Mouse (Mus musculus) hindbrain, embryonic 14.5 days (tissue): ENCODE results near the gene Msi2. TPM values are rescaled to one million over a fixed set of nuclear protein-coding genes. Genes with fewer than 3 reads are reported as not detected.

Source experiments
- ATAC-seq: fragments of 200-750 bp; cut with Nextera tagmentation; 2 replicates; pipeline ENCODE4 v1.8.0; 2017; ENCODE audit warnings: moderate number of reproducible peaks, mild to moderate bottlenecking, moderate TSS enrichment, moderate library complexity; ENCODE audit not compliant: low FRiP score
- DNase-seq: peaks from one replicate; pipeline ENCODE4 v3.0.0-alpha.2; 2015; ENCODE audit warnings: low spot score
- H3K27ac ChIP-seq: fragments of 300-500 bp; sonication (generic); 2 replicates; pipeline ENCODE4 v1.5.1; 2014; ENCODE audit warnings: mild to moderate bottlenecking, moderate library complexity
- H3K27me3 ChIP-seq: fragments of 300-500 bp; sonication (generic); 2 replicates; pipeline ENCODE4 v1.6.1; 2014; ENCODE audit warnings: mild to moderate bottlenecking, low read length, mixed read lengths; ENCODE audit not compliant: control insufficient read depth, insufficient read depth
- H3K36me3 ChIP-seq: fragments of 300-500 bp; sonication (generic); replicated peaks from 2 replicates; pipeline ENCODE4 v1.6.1; 2014; ENCODE audit not compliant: control insufficient read depth, insufficient read depth
- H3K4me1 ChIP-seq: fragments of 300-500 bp; sonication (generic); replicated peaks from 2 replicates; pipeline ENCODE4 v1.6.1; 2014; ENCODE audit warnings: antibody characterized with exemption, low read length, mixed read lengths; ENCODE audit not compliant: control insufficient read depth, insufficient read depth
- H3K4me2 ChIP-seq: fragments of 300-500 bp; sonication (generic); replicated peaks from 2 replicates; pipeline ENCODE4 v1.6.1; 2014; ENCODE audit warnings: mild to moderate bottlenecking, moderate library complexity
- H3K4me3 ChIP-seq: fragments of 300-500 bp; sonication (generic); replicated peaks from 2 replicates; pipeline ENCODE4 v1.5.1; 2014; ENCODE audit warnings: mild to moderate bottlenecking, low read length
- H3K9ac ChIP-seq: fragments of 300-500 bp; sonication (generic); 2 replicates; pipeline ENCODE4 v1.6.1; 2014
- H3K9me3 ChIP-seq: fragments of 300-500 bp; sonication (generic); 2 replicates; pipeline ENCODE4 v1.6.1; 2016; ENCODE audit warnings: low read length; ENCODE audit not compliant: control insufficient read depth
- WGBS: fragments of 180-500 bp; shearing (Covaris S2); extraction: QIAGEN DNeasy Blood & Tissue Kit; methylation state at CpG from one replicate; pipeline ENCODE4 v1.1.7; 2014; 5-methylcytosine and 5-hydroxymethylcytosine counted together
- polyA plus RNA-seq: library from polyadenylated mRNA; unstranded; fragments of >200 nt; fragmentation: Nextera tagmentation; extraction: Ambion mirVana; gene quantifications from 2 replicates; pipeline ENCODE4 v1.2.1, GENCODE M21; 2014

Msi2 gene
- polyA plus RNA-seq, 1 experiment from 2014 or later: 26.5 TPM

- no peaks in the 10 kb centered on the region for H3K9me3 ChIP-seq
- no peak overlapping the region for H3K4me3 ChIP-seq
- ATAC-seq (peak; percentile 66; the same call in 1 of the 2 replicates), DNase-seq (no peak)
- H3K9ac ChIP-seq: no peak overlapping the region
- 15% methylated on average over 6 of the region's 6 CpGs for WGBS
- H3K27ac ChIP-seq: peak overlapping the region; percentile 74; the same call in 1 of the 2 replicates
- no peaks in the 10 kb centered on the region for H3K27me3 ChIP-seq
- H3K36me3 ChIP-seq: peaks cover 42% of the 10 kb centered on the region
- peaks cover 62% of the 10 kb centered on the region for H3K4me1 ChIP-seq
- H3K4me2 ChIP-seq: no peak overlapping the region; the same call in 1 of the 2 replicates
Measured at GRCm38 (mm10) chr11:88701976-88702659, 16.2 kb downstream of the Msi2 start.

- Histone ChIP-seq H3K9me3 (no peaks in the 10 kb centered on the region), H3K27me3 (no peaks in the 10 kb centered on the region), H3K4me2 (no peak overlapping the region), H3K4me3 (no peak overlapping the region), H3K9ac (no peak overlapping the region), H3K4me1 (peaks cover 63% of the 10 kb centered on the region), H3K36me3 (peaks cover 36% of the 10 kb centered on the region), H3K27ac (peak overlapping the region; percentile 66)
- no peak for ATAC-seq
- WGBS: 85% methylated on average over 6 of the region's 6 CpGs
- no peak for DNase-seq
Measured at GRCm38 (mm10) chr11:88701020-88701419, 17.3 kb downstream of the Msi2 start.

- Histone ChIP-seq H3K4me2 (no peak overlapping the region), H3K4me3 (no peak overlapping the region), H3K4me1 (peaks cover 61% of the 10 kb centered on the region), H3K9ac (0 out of 2 replicates have a peak overlapping the region, but pooled peaks have one; percentile 7), H3K27ac (peak overlapping the region; percentile 66), H3K27me3 (no peaks in the 10 kb centered on the region), H3K9me3 (no peaks in the 10 kb centered on the region), H3K36me3 (peaks cover 33% of the 10 kb centered on the region)
- ATAC-seq: no peak
- 49% methylated on average over 15 of the region's 15 CpGs for WGBS
- no peak for DNase-seq
Measured at GRCm38 (mm10) chr11:88700202-88700711, 18.1 kb downstream of the Msi2 start.

GRCm38 (mm10) chr11:88693905-88694893 lies 24.1 kb downstream of the Msi2 start:
- Histone ChIP-seq H3K4me1 (peaks cover 71% of the 10 kb centered on the region), H3K27me3 (no peaks in the 10 kb centered on the region), H3K4me2 (no peak overlapping the region), H3K36me3 (peaks cover 6% of the 10 kb centered on the region), H3K9me3 (no peaks in the 10 kb centered on the region), H3K9ac (peak overlapping the region; percentile 14; the same call in 1 of the 2 replicates), H3K27ac (0 out of 2 replicates have a peak overlapping the region, but pooled peaks have one; percentile 39), H3K4me3 (no peak overlapping the region)
- ATAC-seq (no peak), DNase-seq (no peak)
- 11% methylated on average over 20 of the region's 20 CpGs for WGBS

GRCm38 (mm10) chr11:88693002-88693769 lies 25.1 kb downstream of the Msi2 start:
- H3K4me1 ChIP-seq: peaks cover 73% of the 10 kb centered on the region
- 28% methylated on average over 13 of the region's 13 CpGs for WGBS
- H3K4me3 ChIP-seq: no peak overlapping the region
- 0 out of 2 replicates have a peak, but pooled peaks cover 10% of the 10 kb centered on the region for H3K36me3 ChIP-seq
- peak overlapping the region; percentile 38 for H3K27ac ChIP-seq
- ATAC-seq: no peak
- no peak overlapping the region; the same call in 1 of the 2 replicates for H3K9ac ChIP-seq
- DNase-seq: no peak
- no peaks in the 10 kb centered on the region for H3K9me3 ChIP-seq
- no peaks in the 10 kb centered on the region for H3K27me3 ChIP-seq
- no peak overlapping the region for H3K4me2 ChIP-seq

- H3K36me3 ChIP-seq: peaks cover 17% of the 10 kb centered on the region; the same call in 1 of the 2 replicates
- H3K27ac ChIP-seq: no peak overlapping the region
- no peak for DNase-seq
- H3K4me3 ChIP-seq: no peak overlapping the region
- H3K9ac ChIP-seq: no peak overlapping the region
- H3K4me1 ChIP-seq: peaks cover 65% of the 10 kb centered on the region
- H3K9me3 ChIP-seq: no peaks in the 10 kb centered on the region
- no peaks in the 10 kb centered on the region for H3K27me3 ChIP-seq
- no peak overlapping the region for H3K4me2 ChIP-seq
- no peak for ATAC-seq
- 28% methylated on average over 7 of the region's 10 CpGs for WGBS
Measured at GRCm38 (mm10) chr11:88692374-88692773, 25.9 kb downstream of the Msi2 start.

GRCm38 (mm10) chr11:88690556-88691287 lies 27.6 kb downstream of the Msi2 start:
- ATAC-seq: no peak

GRCm38 (mm10) chr11:88689831-88690459 lies 28.4 kb downstream of the Msi2 start:
- WGBS: 16% methylated on average over 14 of the region's 14 CpGs
- peaks cover 62% of the 10 kb centered on the region for H3K4me1 ChIP-seq
- H3K27me3 ChIP-seq: no peaks in the 10 kb centered on the region
- no peak overlapping the region for H3K4me3 ChIP-seq
- peaks cover 25% of the 10 kb centered on the region; the same call in 1 of the 2 replicates for H3K36me3 ChIP-seq
- ATAC-seq (no peak), DNase-seq (no peak)
- no peak overlapping the region for H3K4me2 ChIP-seq
- no peaks in the 10 kb centered on the region for H3K9me3 ChIP-seq
- no peak overlapping the region for H3K9ac ChIP-seq
- peak overlapping the region; percentile 48; the same call in 1 of the 2 replicates for H3K27ac ChIP-seq

More at GRCm38 (mm10) chr11:88690556-88691287, 27.6 kb downstream of the Msi2 start:
- DNase-seq: no peak
- WGBS: 12% methylated on average over 12 of the region's 12 CpGs
- H3K4me1 ChIP-seq: peaks cover 68% of the 10 kb centered on the region
- no peaks in the 10 kb centered on the region for H3K9me3 ChIP-seq
- no peak overlapping the region for H3K4me2 ChIP-seq
- peak overlapping the region; percentile 48; the same call in 1 of the 2 replicates for H3K27ac ChIP-seq
- peaks cover 25% of the 10 kb centered on the region; the same call in 1 of the 2 replicates for H3K36me3 ChIP-seq
- no peaks in the 10 kb centered on the region for H3K27me3 ChIP-seq
- H3K4me3 ChIP-seq: no peak overlapping the region
- H3K9ac ChIP-seq: no peak overlapping the region; the same call in 1 of the 2 replicates
